Mouse (Mus musculus): ENCODE measurements at regions not wholly inside any gene's neighbourhood (a gene's known extent, or its start where the extent isn't known, plus 50 kb on each side); places are given as distances from the start of the nearest gene placed in this dataset.

GRCm38 (mm10) chr9:72205815-72206214 lies 68.8 kb upstream of the Zfp280d start:
- DNase-seq: no peak
- WGBS: 76% methylated on average over 7 of the region's 7 CpGs
- TF ChIP-seq CTCF (IDR thresholded peaks at IDR 0.05; ENCODE audit: insufficient read depth, low read length) (no peak), POLR2A (IDR thresholded peaks at IDR 0.05; ENCODE audit: borderline replicate concordance, extremely low read depth, low read depth, low read length) (no peak)
- H3K4me1 ChIP-seq (ENCODE audit: control insufficient read depth, insufficient read depth, low read length): no peaks in the 10 kb centered on the region
- H3K4me3 ChIP-seq (replicated peaks; ENCODE audit: extremely low read depth, low read depth, low read length): no peak overlapping the region

GRCm38 (mm10) chr9:72206911-72207310 lies 67.7 kb upstream of the Zfp280d start:
- H3K4me1 ChIP-seq (ENCODE audit: control insufficient read depth, insufficient read depth, low read length): no peaks in the 10 kb centered on the region
- no peak overlapping the region for H3K4me3 ChIP-seq (replicated peaks; ENCODE audit: extremely low read depth, low read depth, low read length)
- no peak for DNase-seq
- WGBS: 51% methylated on average over 2 of the region's 2 CpGs
- TF ChIP-seq POLR2A (IDR thresholded peaks at IDR 0.05; ENCODE audit: borderline replicate concordance, extremely low read depth, low read depth, low read length): no peak
- TF ChIP-seq CTCF (IDR thresholded peaks at IDR 0.05; ENCODE audit: insufficient read depth, low read length): no peak

DNA sequence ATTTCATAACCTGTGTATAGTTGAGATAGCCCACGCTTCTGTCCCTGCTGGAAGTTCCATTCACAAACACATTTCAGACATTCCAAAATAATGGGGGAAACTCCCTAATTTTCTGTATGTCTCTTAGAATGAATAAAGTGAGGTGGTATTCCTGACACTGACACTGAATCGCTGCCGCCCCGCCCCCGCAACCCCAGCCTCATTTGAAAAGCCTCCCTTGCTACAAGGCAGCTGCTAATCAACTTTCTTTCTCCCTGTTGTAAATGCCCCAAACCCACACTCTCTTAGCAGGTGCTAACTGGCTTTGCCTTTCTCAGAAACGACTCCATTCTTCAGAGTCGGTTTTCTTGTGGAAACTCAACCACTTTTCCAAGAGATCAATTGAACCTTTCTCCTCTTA lies 66.4 kb upstream of the Zfp280d start:
- 61% methylated on average over 7 of the region's 7 CpGs for WGBS
- no peak for DNase-seq
- no peaks in the 10 kb centered on the region for H3K4me1 ChIP-seq (ENCODE audit: control insufficient read depth, insufficient read depth, low read length)

GRCm38 (mm10) chr9:72217296-72218028 lies 57.2 kb upstream of the Zfp280d start:
- WGBS: 80% methylated on average over 11 of the region's 11 CpGs
- Histone ChIP-seq H3K4me3 (replicated peaks; ENCODE audit: extremely low read depth, low read depth, low read length) (no peak overlapping the region), H3K4me1 (ENCODE audit: control insufficient read depth, insufficient read depth, low read length) (no peaks in the 10 kb centered on the region)
- no peak for DNase-seq
- TF ChIP-seq POLR2A (IDR thresholded peaks at IDR 0.05; ENCODE audit: borderline replicate concordance, extremely low read depth, low read depth, low read length) (no peak), CTCF (IDR thresholded peaks at IDR 0.05; ENCODE audit: insufficient read depth, low read length) (no peak)

More for the DNA sequence above, 66.4 kb upstream of the Zfp280d start:
- TF ChIP-seq POLR2A (IDR thresholded peaks at IDR 0.05; ENCODE audit: borderline replicate concordance, extremely low read depth, low read depth, low read length) (no peak), CTCF (IDR thresholded peaks at IDR 0.05; ENCODE audit: insufficient read depth, low read length) (no peak)
- H3K4me3 ChIP-seq (replicated peaks; ENCODE audit: extremely low read depth, low read depth, low read length): no peak overlapping the region

DNA sequence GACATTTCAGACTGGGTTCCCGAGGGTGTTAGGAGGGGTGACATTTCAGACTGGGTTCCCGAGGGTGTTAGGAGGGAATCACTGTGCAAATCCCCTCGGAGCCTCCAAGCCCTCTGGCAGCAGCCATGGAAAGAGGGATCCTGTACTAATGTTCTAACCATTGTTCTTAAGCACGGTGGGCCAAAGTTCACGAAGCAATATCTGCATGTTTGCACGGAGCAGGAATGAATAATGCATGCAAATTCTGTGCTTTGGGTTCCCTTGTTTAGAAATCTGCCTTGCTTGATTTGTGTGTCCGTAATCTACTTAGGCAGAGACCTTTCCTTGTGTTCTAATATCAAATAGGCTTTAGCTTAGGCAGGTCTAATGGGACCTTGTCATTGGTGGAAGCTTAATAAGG lies 55.9 kb upstream of the Zfp280d start:
- DNase-seq: no peak
- no peaks in the 10 kb centered on the region for H3K4me1 ChIP-seq (ENCODE audit: control insufficient read depth, insufficient read depth, low read length)
- TF ChIP-seq CTCF (IDR thresholded peaks at IDR 0.05; ENCODE audit: insufficient read depth, low read length): no peak
- WGBS: 71% methylated on average over 7 of the region's 7 CpGs
- H3K4me3 ChIP-seq (replicated peaks; ENCODE audit: extremely low read depth, low read depth, low read length): no peak overlapping the region

DNA sequence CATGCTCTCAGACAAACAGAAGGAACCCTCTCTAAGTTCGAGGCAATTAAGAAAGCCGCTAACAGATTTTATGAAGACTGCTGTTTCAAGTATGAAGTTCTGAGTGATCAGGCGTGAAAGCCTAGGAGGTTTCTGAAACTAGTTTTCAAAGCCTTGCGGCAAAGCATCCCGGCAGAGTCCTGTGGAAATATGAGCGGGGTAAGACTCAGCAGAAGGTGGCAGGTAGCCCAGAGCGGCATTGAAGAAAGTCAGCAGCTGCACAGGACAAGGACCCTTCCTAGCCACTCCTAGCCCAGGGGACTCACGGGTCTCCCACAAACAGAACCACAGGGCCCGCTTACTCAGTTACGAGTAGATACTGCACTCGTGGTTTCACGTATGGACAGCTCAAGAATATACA lies 54.8 kb upstream of the Zfp280d start:
- Histone ChIP-seq H3K4me3 (replicated peaks; ENCODE audit: extremely low read depth, low read depth, low read length) (no peak overlapping the region), H3K4me1 (ENCODE audit: control insufficient read depth, insufficient read depth, low read length) (no peaks in the 10 kb centered on the region)
- DNase-seq: no peak
- WGBS: 89% methylated on average over 12 of the region's 12 CpGs
- TF ChIP-seq CTCF (IDR thresholded peaks at IDR 0.05; ENCODE audit: insufficient read depth, low read length) (no peak), POLR2A (IDR thresholded peaks at IDR 0.05; ENCODE audit: borderline replicate concordance, extremely low read depth, low read depth, low read length) (no peak)

DNA sequence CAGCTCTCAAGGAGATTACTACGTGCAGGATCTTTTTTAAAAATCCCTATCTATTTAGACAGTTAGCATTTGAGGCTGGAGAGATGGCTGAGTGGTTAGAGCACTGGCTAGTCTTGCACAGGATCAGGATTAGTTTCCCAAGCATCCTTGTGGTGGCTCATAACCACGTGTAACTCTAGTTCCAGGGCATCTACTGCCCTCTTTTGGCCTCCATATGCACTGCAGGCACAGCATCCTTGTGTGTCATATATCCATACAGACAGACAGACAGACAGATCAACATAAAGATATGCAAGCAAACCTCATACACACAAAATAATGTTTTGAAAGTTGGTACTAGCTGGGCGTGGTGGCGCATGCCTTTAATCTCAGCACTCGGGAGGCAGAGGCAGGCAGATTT lies 53.3 kb upstream of the Zfp280d start:
- TF ChIP-seq POLR2A (IDR thresholded peaks at IDR 0.05; ENCODE audit: borderline replicate concordance, extremely low read depth, low read depth, low read length): no peak
- TF ChIP-seq CTCF (IDR thresholded peaks at IDR 0.05; ENCODE audit: insufficient read depth, low read length): no peak
- H3K4me1 ChIP-seq (ENCODE audit: control insufficient read depth, insufficient read depth, low read length): no peaks in the 10 kb centered on the region
- DNase-seq: no peak
- H3K4me3 ChIP-seq (replicated peaks; ENCODE audit: extremely low read depth, low read depth, low read length): no peak overlapping the region
- WGBS: 85% methylated on average over 5 of the region's 5 CpGs
